Mouse (Mus musculus) neural tube, embryonic 11.5 days (tissue): ENCODE measurements around the gene Vmn2r48. TPM values are rescaled to one million over a fixed set of nuclear protein-coding genes. Genes with fewer than 3 reads are reported as not detected.
"Not testable (repeated sequence)": the region's sequence is repeated elsewhere in the genome, so short reads cannot be mapped to it uniquely, and the experiment has no call there.

Experiments used
- ATAC-seq: fragments of 200-750 bp; cut with Nextera tagmentation; 2 replicates; pipeline ENCODE4 v1.8.0; 2017; ENCODE audit warnings: moderate number of reproducible peaks, mild to moderate bottlenecking, moderate TSS enrichment, moderate library complexity; ENCODE audit not compliant: insufficient read depth, low FRiP score, low TSS enrichment
- DNase-seq: peaks from one replicate; pipeline ENCODE4 v3.0.0-alpha.2; 2015; ENCODE audit warnings: low spot score
- H3K27ac ChIP-seq: fragments of 300-500 bp; sonication (generic); 2 replicates; pipeline ENCODE4 v1.5.1; 2014; ENCODE audit warnings: low read depth, mild to moderate bottlenecking, low read length
- H3K27me3 ChIP-seq: fragments of 300-500 bp; sonication (generic); 2 replicates; pipeline ENCODE4 v1.6.1; 2014; ENCODE audit warnings: mild to moderate bottlenecking, low read length, mixed read lengths; ENCODE audit not compliant: control insufficient read depth, insufficient read depth
- H3K36me3 ChIP-seq: fragments of 300-500 bp; sonication (generic); 2 replicates; pipeline ENCODE4 v1.6.1; 2014; ENCODE audit warnings: mild to moderate bottlenecking, low read length, moderate library complexity, mixed read lengths; ENCODE audit not compliant: control insufficient read depth, insufficient read depth
- H3K4me1 ChIP-seq: fragments of 300-500 bp; sonication (generic); 2 replicates; pipeline ENCODE4 v1.6.1; 2014; ENCODE audit warnings: low read length, mixed read lengths; ENCODE audit not compliant: control insufficient read depth, insufficient read depth
- H3K4me2 ChIP-seq: fragments of 300-500 bp; sonication (generic); 2 replicates; pipeline ENCODE4 v1.6.1; 2014; ENCODE audit warnings: low read depth, mild to moderate bottlenecking, moderate library complexity
- H3K4me3 ChIP-seq: fragments of 300-500 bp; sonication (generic); 2 replicates; pipeline ENCODE4 v1.5.1; 2014; ENCODE audit warnings: low read depth, low read length
- H3K9ac ChIP-seq: fragments of 300-500 bp; sonication (generic); 2 replicates; pipeline ENCODE4 v1.6.1; 2014; ENCODE audit warnings: mild to moderate bottlenecking, low read length
- H3K9me3 ChIP-seq: fragments of 300-500 bp; sonication (generic); 2 replicates; pipeline ENCODE4 v1.6.1; 2016; ENCODE audit warnings: low read length; ENCODE audit not compliant: control insufficient read depth
- WGBS: fragments of 180-500 bp; shearing (Covaris S2); extraction: QIAGEN DNeasy Blood & Tissue Kit; methylation state at CpG from one replicate; pipeline ENCODE4 v1.1.7; 2014; 5-methylcytosine and 5-hydroxymethylcytosine counted together
- polyA plus RNA-seq: library from polyadenylated mRNA; unstranded; fragments of >200 nt; fragmentation: Nextera tagmentation; extraction: Ambion mirVana; gene quantifications from 2 replicates; pipeline ENCODE4 v1.2.1, GENCODE M21; 2014

The Vmn2r48 gene
- not detected in 2 replicates for polyA plus RNA-seq

DNA sequence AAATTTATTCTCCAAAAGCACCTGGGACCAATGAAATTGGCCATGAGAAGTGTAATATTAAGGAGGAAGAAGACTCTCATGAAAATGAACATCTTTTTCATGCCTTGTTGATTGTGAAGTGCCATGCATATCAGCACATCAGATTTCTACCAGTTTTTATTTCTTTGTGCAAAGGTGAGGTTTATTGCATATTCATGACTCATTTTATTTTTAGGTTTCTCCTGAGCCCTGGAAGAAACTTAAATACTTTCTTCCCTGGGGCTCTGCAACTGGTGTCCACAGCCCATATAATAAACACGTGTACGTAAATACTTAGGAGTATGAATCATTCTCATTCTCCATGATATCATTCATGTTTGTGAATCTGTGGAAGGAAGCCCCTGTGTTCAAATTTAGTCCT lies at the start of gene Vmn2r48:
TSS of gene Vmn2r48 (minus strand) at position 101 of the 400 bp plus-strand sequence.
- not testable (repeated sequence) for H3K4me1 ChIP-seq, H3K36me3 ChIP-seq, DNase-seq, H3K9me3 ChIP-seq, ATAC-seq, H3K27me3 ChIP-seq, H3K4me3 ChIP-seq, H3K9ac ChIP-seq, H3K27ac ChIP-seq, H3K4me2 ChIP-seq
- WGBS = 90% methylated on average over 2 of the region's 2 CpGs

DNA sequence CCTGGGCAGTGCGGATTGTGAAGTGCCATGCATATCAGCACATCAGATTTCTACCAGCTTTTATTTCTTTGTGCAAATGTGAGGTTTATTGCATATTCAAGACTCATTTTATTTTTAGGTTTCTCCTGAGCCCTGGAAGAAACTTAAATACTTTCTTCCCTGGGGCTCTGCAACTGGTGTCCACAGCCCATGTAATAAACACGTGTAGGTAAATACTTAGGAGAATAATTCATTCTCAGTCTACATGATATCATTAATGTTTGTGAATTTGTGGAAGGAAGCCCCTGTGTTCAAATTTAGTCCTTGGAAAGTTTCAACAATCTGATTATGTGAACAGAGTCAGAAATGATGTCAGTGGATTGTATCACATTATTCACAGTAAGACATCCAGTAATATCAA lies 38.8 kb upstream of the Vmn2r48 start, which contains the start of gene Vmn2r49:
TSS of gene Vmn2r49 (minus strand) at position 101 of the 400 bp plus-strand sequence.
- not testable (repeated sequence) for H3K9ac ChIP-seq, ATAC-seq, H3K4me1 ChIP-seq, DNase-seq, H3K27me3 ChIP-seq, H3K27ac ChIP-seq, H3K4me2 ChIP-seq, H3K9me3 ChIP-seq, H3K36me3 ChIP-seq, H3K4me3 ChIP-seq
- no CpG with 5 or more reads among the region's 2 CpGs for WGBS

Other genes with a start within 250 kb of the Vmn2r48 start
- gene Vmn2r46, start 183.0 kb downstream of the Vmn2r48 start, polyA plus RNA-seq = not detected in 2 replicates
- gene Vmn2r47, start 112.3 kb downstream of the Vmn2r48 start, polyA plus RNA-seq = not detected in 2 replicates
- gene Vmn2r49, start 38.7 kb upstream of the Vmn2r48 start, polyA plus RNA-seq = not detected in 2 replicates
- not detected in 2 replicates for gene Vmn2r50, start 99.7 kb upstream of the Vmn2r48 start, polyA plus RNA-seq
- gene Vmn2r51, start 152.2 kb upstream of the Vmn2r48 start, polyA plus RNA-seq = not detected in 2 replicates
- gene Vmn2r52, start 223.0 kb upstream of the Vmn2r48 start, polyA plus RNA-seq = not detected in 2 replicates